Mouse (Mus musculus): ENCODE data around the gene Mbnl2.

DNA sequence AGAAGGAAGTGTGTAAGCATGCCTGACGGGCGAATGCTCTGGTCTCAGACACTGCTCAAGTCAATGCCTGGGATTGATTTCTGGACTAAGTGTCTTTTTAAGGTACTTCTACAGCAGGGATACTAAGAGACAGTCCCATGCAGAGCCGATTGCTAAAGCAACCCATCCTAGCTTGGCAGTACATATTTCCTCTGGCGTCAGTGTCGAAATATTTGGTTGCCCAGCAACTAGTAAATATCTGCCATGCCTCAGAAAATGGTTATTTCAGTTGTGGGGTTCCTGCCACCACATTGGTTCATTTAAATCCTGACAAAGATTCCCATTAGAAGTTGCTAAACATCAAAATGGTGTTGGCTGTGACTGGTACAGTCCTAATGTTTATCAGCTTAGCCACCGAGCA lies 66.4 kb downstream of the Mbnl2 start:
- TF ChIP-seq CTCF (IDR thresholded peaks at IDR 0.05; ENCODE audit: extremely low read depth, insufficient read depth, insufficient read length, insufficient replicate concordance): no peak
- no peak for TF ChIP-seq POLR2A (IDR thresholded peaks at IDR 0.05; ENCODE audit: low read depth, low read length)
